Mouse (Mus musculus) hindbrain, postnatal 0 days (tissue): ENCODE results near the gene Mthfsd. TPM values are rescaled to one million over a fixed set of nuclear protein-coding genes. Genes with fewer than 3 reads are reported as not detected.

Experiments used
- ATAC-seq: fragments of 200-750 bp; cut with Nextera tagmentation; 2 replicates; pipeline ENCODE4 v1.8.0; 2017; ENCODE audit warnings: mild to moderate bottlenecking, moderate TSS enrichment, moderate library complexity
- DNase-seq: peaks from one replicate; pipeline ENCODE4 v3.0.0-alpha.2; 2015; ENCODE audit warnings: low spot score
- H3K27ac ChIP-seq: fragments of 300-500 bp; sonication (generic); 2 replicates; pipeline ENCODE4 v1.5.1; 2014; ENCODE audit warnings: mild to moderate bottlenecking
- H3K27me3 ChIP-seq: fragments of 300-500 bp; sonication (generic); 2 replicates; pipeline ENCODE4 v1.6.1; 2014; ENCODE audit warnings: low read length, mixed read lengths; ENCODE audit not compliant: insufficient read depth
- H3K36me3 ChIP-seq: fragments of 300-500 bp; sonication (generic); 2 replicates; pipeline ENCODE4 v1.6.1; 2014; ENCODE audit warnings: low read length, mixed read lengths; ENCODE audit not compliant: insufficient read depth
- H3K4me1 ChIP-seq: fragments of 300-500 bp; sonication (generic); 2 replicates; pipeline ENCODE4 v1.6.1; 2014; ENCODE audit warnings: antibody characterized with exemption, low read length, mixed read lengths; ENCODE audit not compliant: insufficient read depth
- H3K4me2 ChIP-seq: fragments of 300-500 bp; sonication (generic); 2 replicates; pipeline ENCODE4 v1.6.1; 2014; ENCODE audit warnings: low read depth, mild to moderate bottlenecking, low read length, moderate library complexity, mixed read lengths
- H3K4me3 ChIP-seq: fragments of 300-500 bp; sonication (generic); 2 replicates; pipeline ENCODE4 v1.5.1; 2014; ENCODE audit warnings: low read length
- H3K9ac ChIP-seq: fragments of 300-500 bp; sonication (generic); replicated peaks from 2 replicates; pipeline ENCODE4 v1.6.1; 2014; ENCODE audit warnings: mild to moderate bottlenecking, low read length, moderate library complexity, mixed read lengths
- H3K9me3 ChIP-seq: fragments of 300-500 bp; sonication (generic); 2 replicates; pipeline ENCODE4 v1.6.1; 2016; ENCODE audit warnings: low read length, mixed read lengths
- CTCF ChIP-seq: IDR thresholded peaks from 2 replicates; pipeline ENCODE4 v1.5.1; 2016; ENCODE audit warnings: antibody characterized with exemption, control low read depth, low read depth
- WGBS: fragments of 180-500 bp; shearing (Covaris S2); extraction: QIAGEN DNeasy Blood & Tissue Kit; methylation state at CpG from one replicate; pipeline ENCODE4 v1.1.7; 2014; 5-methylcytosine and 5-hydroxymethylcytosine counted together
- polyA plus RNA-seq: library from polyadenylated mRNA; unstranded; fragments of >200 nt; fragmentation: Nextera tagmentation; extraction: Ambion mirVana; gene quantifications from 2 replicates; pipeline ENCODE4 v1.2.1, GENCODE M21; 2015
- total RNA-seq: library from RNA; depleted of rRNA; stranded (reverse); fragments of >200 nt; gene quantifications from 2 replicates; pipeline ENCODE4 v1.2.3, GENCODE M21; 2014

Gene Mthfsd
- total and polyA plus RNA-seq, 2 experiments from 2014 or later: 39.9 to 44.4 TPM

DNA sequence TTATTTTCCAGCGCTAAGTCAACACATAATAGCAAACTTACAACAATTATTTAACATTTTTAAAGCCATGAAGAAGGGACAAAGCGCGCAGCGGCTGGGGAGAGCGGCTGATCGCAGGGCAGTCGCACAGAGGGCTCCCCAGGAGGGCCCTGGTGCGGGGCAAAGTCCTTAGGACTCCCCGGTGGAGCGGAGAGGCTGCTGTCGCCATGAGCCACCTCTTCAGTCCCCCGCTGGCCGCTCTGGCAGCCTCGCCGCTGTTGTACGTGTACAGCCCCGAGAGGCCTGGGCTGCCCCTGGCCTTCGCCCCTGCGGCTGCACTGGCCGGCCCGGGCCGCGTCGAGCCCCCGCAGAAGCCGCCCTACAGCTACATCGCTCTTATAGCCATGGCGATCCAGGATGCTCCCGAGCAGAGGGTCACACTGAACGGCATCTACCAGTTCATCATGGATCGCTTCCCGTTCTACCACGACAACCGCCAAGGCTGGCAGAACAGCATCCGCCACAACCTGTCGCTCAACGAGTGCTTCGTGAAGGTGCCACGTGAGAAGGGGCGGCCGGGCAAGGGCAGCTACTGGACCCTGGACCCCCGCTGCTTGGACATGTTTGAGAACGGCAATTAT is 19.7 kb upstream of the Mthfsd start, which contains the start of gene Foxl1:
Gene Foxl1, plus strand, starts transcription at position 185 of the 620 bp plus-strand sequence.
- WGBS: 1% methylated on average over 43 of the region's 43 CpGs
- Histone ChIP-seq H3K27ac (no peak within 1 kb of the TSS), H3K4me1 (peaks cover 3% of the 10 kb centered on the region; the same call in 1 of the 2 replicates), H3K36me3 (no peaks in the 10 kb centered on the region), H3K9ac (no peak within 1 kb of the TSS), H3K9me3 (no peaks in the 10 kb centered on the region), H3K4me3 (peak within 1 kb of the TSS; percentile 2), H3K27me3 (peaks cover 93% of the 10 kb centered on the region), H3K4me2 (peak within 1 kb of the TSS; percentile 41)
- ATAC-seq: no peak
- no peak for TF ChIP-seq CTCF
- DNase-seq: no peak

DNA sequence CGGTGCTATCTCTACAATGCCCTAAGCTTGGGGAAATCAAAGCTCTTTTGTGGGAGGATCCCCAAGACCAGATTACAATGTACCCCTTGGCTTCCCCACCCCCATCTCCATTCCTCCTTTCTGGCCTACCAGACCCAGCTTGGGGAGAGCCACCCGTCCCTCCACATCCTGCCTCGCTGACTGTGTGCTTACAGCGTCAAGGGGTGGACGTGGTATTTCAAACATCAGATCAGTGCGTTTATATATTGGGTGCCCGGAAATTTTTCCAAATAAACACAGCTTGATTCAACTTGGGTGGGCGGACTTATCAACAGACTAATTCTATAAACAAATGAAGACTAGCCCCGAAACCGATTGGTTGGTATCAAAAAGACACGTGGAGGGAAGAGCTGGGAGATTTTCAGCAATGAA is 19.1 kb upstream of the Mthfsd start:
- Histone ChIP-seq H3K36me3 (no peaks in the 10 kb centered on the region), H3K9ac (no peak overlapping the region), H3K9me3 (no peaks in the 10 kb centered on the region), H3K27ac (no peak overlapping the region), H3K4me3 (no peak overlapping the region), H3K4me2 (no peak overlapping the region), H3K27me3 (peaks cover 93% of the 10 kb centered on the region), H3K4me1 (peaks cover 3% of the 10 kb centered on the region; the same call in 1 of the 2 replicates)
- 6% methylated on average over 11 of the region's 11 CpGs for WGBS
- ATAC-seq (no peak), DNase-seq (no peak)
- no peak for TF ChIP-seq CTCF

GRCm38 (mm10) chr8:121126694-121127093 is 18.5 kb upstream of the Mthfsd start:
- no peak overlapping the region for H3K4me2 ChIP-seq
- peaks cover 3% of the 10 kb centered on the region; the same call in 1 of the 2 replicates for H3K4me1 ChIP-seq
- 11% methylated on average over 6 of the region's 6 CpGs for WGBS
- no peaks in the 10 kb centered on the region for H3K9me3 ChIP-seq
- no peak overlapping the region for H3K4me3 ChIP-seq
- no peak for TF ChIP-seq CTCF
- H3K9ac ChIP-seq: no peak overlapping the region
- DNase-seq (no peak), ATAC-seq (no peak)
- H3K27ac ChIP-seq: no peak overlapping the region
- peaks cover 93% of the 10 kb centered on the region for H3K27me3 ChIP-seq
- H3K36me3 ChIP-seq: no peaks in the 10 kb centered on the region

DNA sequence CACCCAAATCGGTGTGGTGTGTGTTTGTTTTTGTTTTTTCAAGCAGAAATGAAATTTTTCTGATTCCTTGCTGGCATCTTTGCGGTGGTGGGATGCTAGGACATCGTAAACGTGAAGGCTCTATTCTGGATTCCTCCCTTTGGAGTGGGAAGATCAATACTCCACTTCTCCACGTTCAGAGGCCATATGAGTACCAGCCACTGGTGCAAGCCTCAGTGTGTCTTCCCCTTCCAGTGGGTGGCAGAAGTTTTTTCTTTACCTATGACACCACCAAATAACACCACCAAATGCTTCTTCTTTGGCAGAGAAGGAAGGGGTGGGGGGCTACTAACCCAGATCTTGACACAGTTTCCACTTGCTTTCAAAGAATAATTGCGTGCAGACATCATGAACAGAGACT is 18.0 kb upstream of the Mthfsd start:
- 5% methylated on average over 6 of the region's 6 CpGs for WGBS
- no peak overlapping the region for H3K27ac ChIP-seq
- no peak overlapping the region for H3K9ac ChIP-seq
- no peak for TF ChIP-seq CTCF
- no peak overlapping the region for H3K4me3 ChIP-seq
- no peak for DNase-seq
- peaks cover 97% of the 10 kb centered on the region for H3K27me3 ChIP-seq
- no peaks in the 10 kb centered on the region for H3K9me3 ChIP-seq
- H3K4me2 ChIP-seq: 0 out of 2 replicates have a peak overlapping the region, but pooled peaks have one; percentile 39
- peaks cover 3% of the 10 kb centered on the region; the same call in 1 of the 2 replicates for H3K4me1 ChIP-seq
- ATAC-seq: no peak
- no peaks in the 10 kb centered on the region for H3K36me3 ChIP-seq

DNA sequence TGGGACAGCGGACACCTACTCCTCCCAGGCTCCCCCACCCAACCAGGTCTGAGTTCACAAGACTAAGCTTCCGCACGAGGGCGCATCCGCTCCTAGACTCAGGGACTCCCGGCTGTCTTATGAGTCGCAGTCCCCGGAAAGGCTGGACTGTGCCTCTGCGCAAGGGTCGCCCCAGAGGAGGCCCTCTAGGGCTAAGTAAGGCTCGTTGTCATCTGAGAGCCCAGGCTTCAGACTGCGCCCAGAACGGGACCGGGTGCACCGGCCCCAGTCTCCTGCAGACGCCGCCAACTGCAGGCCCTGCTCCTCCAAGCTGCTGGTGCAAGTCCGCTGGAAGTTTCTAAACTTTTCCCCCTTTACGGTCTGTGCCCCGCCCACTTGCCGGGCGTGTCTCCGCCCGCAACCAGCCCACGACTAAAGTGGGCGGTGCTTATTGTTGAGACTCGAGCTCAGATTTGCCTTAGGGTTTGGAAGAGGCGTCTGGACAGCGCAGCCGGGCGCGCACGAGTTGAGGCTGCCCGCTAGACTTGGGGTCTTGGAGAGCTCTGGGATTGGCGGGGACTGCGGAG is 17.2 kb upstream of the Mthfsd start:
- DNase-seq (peak; percentile 85), ATAC-seq (peak; percentile 67; the same call in 1 of the 2 replicates)
- Histone ChIP-seq H3K4me1 (peaks cover 3% of the 10 kb centered on the region; the same call in 1 of the 2 replicates), H3K4me2 (peak overlapping the region; percentile 39), H3K9ac (no peak overlapping the region), H3K9me3 (no peaks in the 10 kb centered on the region), H3K27ac (no peak overlapping the region), H3K36me3 (no peaks in the 10 kb centered on the region), H3K27me3 (peaks cover 95% of the 10 kb centered on the region), H3K4me3 (peak overlapping the region; percentile 15)
- WGBS: under 1% methylated on average over 35 of the region's 36 CpGs
- peak; percentile 61 for TF ChIP-seq CTCF

GRCm38 (mm10) chr8:121124547-121125239 is 16.5 kb upstream of the Mthfsd start:
- no peak overlapping the region for H3K9ac ChIP-seq
- H3K27ac ChIP-seq: no peak overlapping the region
- no peaks in the 10 kb centered on the region for H3K36me3 ChIP-seq
- H3K9me3 ChIP-seq: no peaks in the 10 kb centered on the region
- WGBS: under 1% methylated on average over 17 of the region's 17 CpGs
- no peak for TF ChIP-seq CTCF
- peaks cover 95% of the 10 kb centered on the region for H3K27me3 ChIP-seq
- peaks cover 3% of the 10 kb centered on the region; the same call in 1 of the 2 replicates for H3K4me1 ChIP-seq
- H3K4me2 ChIP-seq: no peak overlapping the region; the same call in 1 of the 2 replicates
- DNase-seq: no peak
- no peak for ATAC-seq
- no peak overlapping the region for H3K4me3 ChIP-seq
